Mouse (Mus musculus) hindbrain, embryonic 10.5 days (tissue): Measurements from ENCODE around the gene Nags. TPM values are rescaled to one million over a fixed set of nuclear protein-coding genes. Genes with fewer than 3 reads are reported as not detected.

ENCODE experiments used
- DNase-seq: peaks from one replicate; pipeline ENCODE4 v3.0.0-alpha.2; 2017; ENCODE audit warnings: low spot score
- H3K27ac ChIP-seq: fragments of 300-500 bp; sonication (generic); 2 replicates; pipeline ENCODE4 v1.5.1; 2016; ENCODE audit warnings: mild to moderate bottlenecking, moderate library complexity
- H3K27me3 ChIP-seq: fragments of 300-500 bp; sonication (generic); 2 replicates; pipeline ENCODE4 v1.6.1; 2016; ENCODE audit warnings: mild to moderate bottlenecking; ENCODE audit not compliant: poor library complexity, insufficient read depth, severe bottlenecking
- H3K36me3 ChIP-seq: fragments of 300-500 bp; sonication (generic); 2 replicates; pipeline ENCODE4 v1.6.1; 2016; ENCODE audit warnings: mild to moderate bottlenecking, moderate library complexity
- H3K4me1 ChIP-seq: fragments of 300-500 bp; sonication (generic); replicated peaks from 2 replicates; pipeline ENCODE4 v1.6.1; 2016; ENCODE audit warnings: mild to moderate bottlenecking
- H3K4me3 ChIP-seq: fragments of 300-500 bp; sonication (generic); 2 replicates; pipeline ENCODE4 v1.5.1; 2016; ENCODE audit warnings: mild to moderate bottlenecking, moderate library complexity
- H3K9me3 ChIP-seq: fragments of 300-500 bp; sonication (generic); 2 replicates; pipeline ENCODE4 v1.6.1; 2016; ENCODE audit warnings: mild to moderate bottlenecking, moderate library complexity
- WGBS: fragments of 180-500 bp; shearing (Covaris S2); methylation state at CpG from one replicate; pipeline ENCODE4 v1.1.7; 2016; 5-methylcytosine and 5-hydroxymethylcytosine counted together
- polyA plus RNA-seq: library from polyadenylated mRNA; unstranded; fragments of >200 nt; fragmentation: Nextera tagmentation; extraction: Ambion mirVana; gene quantifications from 2 replicates; pipeline ENCODE4 v1.2.1, GENCODE M21; 2016

Gene Nags
- 0.10 TPM in 1 of 2 replicates, not detected in the other for polyA plus RNA-seq

- WGBS: 2% methylated on average over 50 of the region's 50 CpGs
- peak; percentile 41 for DNase-seq
- no peak within 1 kb of the TSS for H3K27ac ChIP-seq
Observed at GRCm38 (mm10) chr11:102145471-102146001, at the start of gene Nags. Gene Nags (plus strand): TSS chr11:102145513.

GRCm38 (mm10) chr11:102095676-102096075, 49.6 kb upstream of the Nags start:
- Histone ChIP-seq H3K27me3 (peaks cover 47% of the 10 kb centered on the region), H3K9me3 (no peaks in the 10 kb centered on the region), H3K27ac (0 out of 2 replicates have a peak overlapping the region, but pooled peaks have one; percentile 31), H3K36me3 (no peaks in the 10 kb centered on the region), H3K4me1 (peaks cover 21% of the 10 kb centered on the region), H3K4me3 (no peak overlapping the region)
- 69% methylated on average over 3 of the region's 3 CpGs for WGBS
- DNase-seq: no peak

More at GRCm38 (mm10) chr11:102145471-102146001, at the start of gene Nags:
- Histone ChIP-seq H3K4me1 (peaks cover 30% of the 10 kb centered on the region), H3K27me3 (peaks cover 80% of the 10 kb centered on the region), H3K4me3 (peak within 1 kb of the TSS; percentile 47), H3K9me3 (no peaks in the 10 kb centered on the region), H3K36me3 (no peaks in the 10 kb centered on the region)

- Histone ChIP-seq H3K4me1 (peaks cover 25% of the 10 kb centered on the region), H3K4me3 (peak overlapping the region; percentile 45), H3K36me3 (no peaks in the 10 kb centered on the region), H3K27me3 (peaks cover 53% of the 10 kb centered on the region), H3K9me3 (no peaks in the 10 kb centered on the region), H3K27ac (peak overlapping the region; percentile 79)
- DNase-seq: no peak
- 74% methylated on average over 5 of the region's 5 CpGs for WGBS
Observed at GRCm38 (mm10) chr11:102096446-102096845, 48.9 kb upstream of the Nags start.

- Histone ChIP-seq H3K9me3 (no peaks in the 10 kb centered on the region), H3K27me3 (peaks cover 54% of the 10 kb centered on the region), H3K27ac (peak overlapping the region; percentile 79), H3K4me1 (peaks cover 30% of the 10 kb centered on the region), H3K36me3 (no peaks in the 10 kb centered on the region), H3K4me3 (peak overlapping the region; percentile 45)
- 9% methylated on average over 18 of the region's 18 CpGs for WGBS
- DNase-seq: peak; percentile 92
Observed at GRCm38 (mm10) chr11:102096887-102097391, 48.4 kb upstream of the Nags start.

- H3K4me1 ChIP-seq: peaks cover 32% of the 10 kb centered on the region
- H3K36me3 ChIP-seq: no peaks in the 10 kb centered on the region
- no peak for DNase-seq
- peaks cover 86% of the 10 kb centered on the region for H3K27me3 ChIP-seq
- H3K27ac ChIP-seq: no peak within 1 kb of the TSS
- WGBS: 84% methylated on average over 4 of the region's 4 CpGs
- H3K9me3 ChIP-seq: no peaks in the 10 kb centered on the region
- peak within 1 kb of the TSS; percentile 6; the same call in 1 of the 2 replicates for H3K4me3 ChIP-seq
Observed at GRCm38 (mm10) chr11:102101219-102101618, 44.1 kb upstream of the Nags start, which contains the start of gene Ppy. Gene Ppy (minus strand): TSS chr11:102101319.

- H3K4me1 ChIP-seq: peaks cover 28% of the 10 kb centered on the region
- 21% methylated on average over 17 of the region's 17 CpGs for WGBS
- H3K27me3 ChIP-seq: peaks cover 97% of the 10 kb centered on the region
- DNase-seq: peak; percentile 82
- H3K4me3 ChIP-seq: peak overlapping the region; percentile 6; the same call in 1 of the 2 replicates
- H3K9me3 ChIP-seq: no peaks in the 10 kb centered on the region
- H3K36me3 ChIP-seq: no peaks in the 10 kb centered on the region
- H3K27ac ChIP-seq: no peak overlapping the region
Observed at GRCm38 (mm10) chr11:102102485-102103258, 42.6 kb upstream of the Nags start.

GRCm38 (mm10) chr11:102106911-102107310, 38.4 kb upstream of the Nags start:
- Histone ChIP-seq H3K4me3 (peak overlapping the region; percentile 24; the same call in 1 of the 2 replicates), H3K9me3 (no peaks in the 10 kb centered on the region), H3K27ac (no peak overlapping the region), H3K27me3 (peaks cover 81% of the 10 kb centered on the region), H3K4me1 (peaks cover 21% of the 10 kb centered on the region), H3K36me3 (no peaks in the 10 kb centered on the region)
- WGBS: 3% methylated on average over 21 of the region's 21 CpGs
- no peak for DNase-seq

- H3K4me3 ChIP-seq: peak within 1 kb of the TSS; percentile 24; the same call in 1 of the 2 replicates
Observed at GRCm38 (mm10) chr11:102107732-102108131, 37.6 kb upstream of the Nags start, which contains the start of gene Pyy. Gene Pyy (minus strand): TSS chr11:102107832.

GRCm38 (mm10) chr11:102111576-102111975, 33.7 kb upstream of the Nags start:
- WGBS: 84% methylated on average over 5 of the region's 5 CpGs
- H3K27me3 ChIP-seq: peaks cover 46% of the 10 kb centered on the region
- H3K4me3 ChIP-seq: no peak overlapping the region
- H3K36me3 ChIP-seq: no peaks in the 10 kb centered on the region
- no peaks in the 10 kb centered on the region for H3K9me3 ChIP-seq
- no peak overlapping the region for H3K27ac ChIP-seq
- peaks cover 20% of the 10 kb centered on the region for H3K4me1 ChIP-seq
- no peak for DNase-seq

More at GRCm38 (mm10) chr11:102107732-102108131, 37.6 kb upstream of the Nags start, which contains the start of gene Pyy:
- peaks cover 13% of the 10 kb centered on the region for H3K4me1 ChIP-seq
- H3K27me3 ChIP-seq: peaks cover 78% of the 10 kb centered on the region
- H3K9me3 ChIP-seq: no peaks in the 10 kb centered on the region
- DNase-seq: no peak
- no peak within 1 kb of the TSS for H3K27ac ChIP-seq
- H3K36me3 ChIP-seq: no peaks in the 10 kb centered on the region
- WGBS: 9% methylated on average over 9 of the region's 9 CpGs

- 84% methylated on average over 8 of the region's 8 CpGs for WGBS
- Histone ChIP-seq H3K4me3 (no peak overlapping the region), H3K36me3 (no peaks in the 10 kb centered on the region), H3K4me1 (peaks cover 7% of the 10 kb centered on the region), H3K27ac (no peak overlapping the region), H3K27me3 (peaks cover 13% of the 10 kb centered on the region), H3K9me3 (peaks cover 2% of the 10 kb centered on the region; the same call in 1 of the 2 replicates)
- DNase-seq: no peak
Observed at GRCm38 (mm10) chr11:102116241-102116640, 29.1 kb upstream of the Nags start.

- 85% methylated on average over 6 of the region's 6 CpGs for WGBS
- Histone ChIP-seq H3K27me3 (peaks cover 6% of the 10 kb centered on the region; the same call in 1 of the 2 replicates), H3K27ac (no peak overlapping the region), H3K4me1 (peaks cover 7% of the 10 kb centered on the region), H3K36me3 (no peaks in the 10 kb centered on the region), H3K9me3 (peaks cover 2% of the 10 kb centered on the region; the same call in 1 of the 2 replicates), H3K4me3 (no peak overlapping the region)
- DNase-seq: no peak
Observed at GRCm38 (mm10) chr11:102117386-102117785, 27.9 kb upstream of the Nags start.

GRCm38 (mm10) chr11:102134516-102134915, 10.8 kb upstream of the Nags start:
- 41% methylated on average over 4 of the region's 4 CpGs for WGBS
- Histone ChIP-seq H3K4me3 (no peak overlapping the region), H3K27ac (no peak overlapping the region), H3K27me3 (peaks cover 41% of the 10 kb centered on the region), H3K4me1 (peaks cover 11% of the 10 kb centered on the region), H3K36me3 (no peaks in the 10 kb centered on the region), H3K9me3 (no peaks in the 10 kb centered on the region)
- DNase-seq: no peak
